Mouse (Mus musculus) induced T-regulatory cell, adult 2 months (primary cell): ENCODE measurements at regions not wholly inside any gene's neighbourhood (a gene's known extent, or its start where the extent isn't known, plus 50 kb on each side); places are given as distances from the start of the nearest gene placed in this dataset.

ENCODE experiments used
- DNase-seq: peaks from one replicate; pipeline ENCODE4 v3.0.0-alpha.2; 2012; ENCODE audit warnings: low read depth

GRCm38 (mm10) chr2:46149848-46150247 lies 1032.7 kb upstream of the Zeb2 start:
- no peak for DNase-seq

GRCm38 (mm10) chr2:46119871-46120270 lies 1002.7 kb upstream of the Zeb2 start:
- DNase-seq: no peak

DNA sequence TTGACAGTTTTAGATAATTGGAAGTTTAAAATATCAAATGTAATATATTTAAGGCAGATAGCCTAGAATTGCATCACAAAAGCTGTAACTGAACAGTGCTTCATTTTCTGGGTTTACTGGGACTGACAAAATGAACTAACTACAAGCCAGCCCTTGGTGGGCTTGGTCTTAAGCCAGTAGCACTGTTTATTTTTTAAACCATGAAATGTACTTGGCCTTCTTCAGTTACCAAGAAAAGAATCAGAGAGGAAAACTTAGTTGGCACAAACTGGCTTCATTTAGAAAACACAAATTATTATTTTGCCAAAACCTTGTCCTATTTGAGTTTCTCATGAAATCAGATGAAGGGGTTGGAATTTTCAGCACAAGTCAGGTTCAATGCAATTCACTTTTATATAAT lies 989.8 kb upstream of the Zeb2 start:
- no peak for DNase-seq

GRCm38 (mm10) chr2:46065034-46065802 lies 948.0 kb upstream of the Zeb2 start:
- no peak for DNase-seq

DNA sequence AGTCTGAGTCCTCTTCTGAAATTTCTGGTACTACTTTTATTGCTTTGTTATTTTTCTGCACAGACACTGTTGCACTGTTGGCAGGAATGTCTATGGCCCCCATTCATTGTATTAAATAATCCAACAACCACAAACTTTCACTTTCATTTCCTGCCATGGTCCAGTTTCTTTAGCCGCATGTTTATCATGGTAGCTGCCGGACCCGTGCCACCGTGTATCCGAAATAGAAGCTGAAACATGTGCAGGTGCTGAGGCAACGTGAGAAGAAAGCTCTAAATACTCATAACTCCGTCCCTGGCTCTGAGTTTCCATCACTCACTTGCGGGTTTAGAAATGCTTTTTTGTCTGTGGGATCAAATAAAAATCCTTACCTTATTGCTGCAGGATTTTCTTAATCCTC lies 938.5 kb upstream of the Zeb2 start:
- no peak for DNase-seq

GRCm38 (mm10) chr2:46054902-46055301 lies 937.7 kb upstream of the Zeb2 start:
- no peak for DNase-seq

DNA sequence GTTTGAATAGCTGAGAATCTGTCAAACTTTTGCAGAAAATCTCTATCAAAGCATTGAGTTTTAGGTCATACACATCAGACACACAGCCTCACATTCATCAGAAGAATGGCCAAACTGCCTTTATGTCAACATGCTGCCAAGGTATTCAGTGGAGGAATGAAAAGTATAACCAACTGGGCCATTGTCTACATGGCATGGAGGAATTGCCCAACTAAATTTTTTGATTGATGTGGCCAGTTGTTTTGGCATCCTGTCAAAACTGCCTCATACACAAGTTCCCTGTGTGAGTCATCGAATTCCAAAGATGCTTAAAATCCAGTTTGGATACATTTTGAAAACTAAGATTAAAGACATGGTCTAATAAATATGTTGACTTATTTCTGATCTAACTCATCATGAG lies 904.7 kb upstream of the Zeb2 start:
- DNase-seq: no peak

DNA sequence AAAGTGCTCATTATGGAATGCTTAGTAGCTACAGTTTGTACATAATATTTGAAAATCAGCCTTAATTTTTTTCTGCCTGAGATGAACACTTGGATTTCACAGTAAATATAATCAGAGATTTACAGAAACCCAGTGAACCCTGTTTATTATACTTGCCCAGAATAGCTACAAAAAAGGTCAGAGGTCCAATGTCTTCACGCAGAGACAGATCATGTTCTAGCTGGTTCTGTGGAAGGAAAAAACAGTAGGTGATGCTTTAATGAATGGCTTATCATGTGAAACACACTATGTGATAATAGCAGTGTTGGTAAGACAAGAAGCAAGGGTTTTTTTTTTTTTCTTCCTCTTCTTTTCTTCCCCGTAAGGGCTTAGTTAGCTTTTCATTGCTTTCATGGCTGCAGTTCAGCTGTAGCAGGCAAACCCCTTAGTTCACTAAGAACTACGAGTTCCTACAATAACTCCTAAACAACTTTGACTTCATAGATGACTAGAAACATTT lies 896.6 kb upstream of the Zeb2 start:
- DNase-seq: no peak

DNA sequence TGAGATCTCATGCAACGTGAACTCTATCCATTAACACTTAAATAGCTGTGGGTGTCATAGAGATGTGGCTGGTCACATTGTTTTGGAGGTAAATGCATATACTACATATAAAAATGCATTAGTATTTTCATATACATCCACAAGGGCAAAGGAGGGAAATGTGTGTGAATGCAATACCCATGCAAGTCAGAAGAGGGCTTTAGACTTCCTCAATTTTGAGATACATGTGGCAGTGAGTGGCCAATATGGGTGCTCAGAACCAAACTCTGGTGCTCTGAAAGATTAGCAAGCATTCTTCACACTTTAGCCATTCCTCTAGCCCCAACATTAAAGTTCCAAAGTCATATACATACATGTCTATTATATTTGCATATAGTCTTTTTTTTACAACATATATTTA lies 895.5 kb upstream of the Zeb2 start:
- no peak for DNase-seq

DNA sequence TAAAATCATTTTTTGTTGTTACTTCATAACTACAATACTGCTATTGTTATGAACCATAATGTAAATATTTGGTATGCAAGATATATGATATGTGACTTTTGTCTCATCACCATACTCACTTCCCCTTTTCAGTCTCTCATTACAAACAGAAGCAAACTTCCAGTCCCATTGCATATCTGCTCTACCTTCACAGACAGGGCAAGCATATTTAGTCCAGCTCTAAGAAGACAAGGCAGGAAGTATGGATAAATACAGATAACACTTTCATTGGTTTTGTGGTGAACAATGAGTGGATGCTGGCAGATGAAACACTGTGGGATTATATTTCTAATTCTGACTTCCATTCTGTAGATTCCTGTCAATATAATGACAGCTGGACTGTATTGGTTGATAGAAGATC lies 858.0 kb upstream of the Zeb2 start:
- DNase-seq: no peak

DNA sequence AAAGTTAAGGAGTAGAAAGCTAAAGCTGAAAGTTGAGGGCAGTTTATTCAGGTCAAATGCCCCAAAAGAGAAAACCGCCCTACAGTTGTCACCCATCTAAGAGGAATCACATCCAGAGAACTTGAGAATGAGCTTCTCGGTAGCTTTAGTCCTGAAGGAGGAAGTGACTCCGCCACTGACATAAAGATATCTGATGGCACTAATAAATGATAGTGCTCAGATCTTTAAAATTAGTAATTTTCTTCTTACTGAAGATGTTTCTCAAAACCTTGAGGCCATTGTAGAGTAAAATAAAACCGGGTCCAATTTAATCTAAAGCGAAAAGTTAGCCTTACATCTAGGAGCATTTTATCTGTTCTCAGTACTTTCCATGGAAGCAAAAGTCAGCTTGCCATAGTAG lies 851.4 kb upstream of the Zeb2 start:
- DNase-seq: no peak

DNA sequence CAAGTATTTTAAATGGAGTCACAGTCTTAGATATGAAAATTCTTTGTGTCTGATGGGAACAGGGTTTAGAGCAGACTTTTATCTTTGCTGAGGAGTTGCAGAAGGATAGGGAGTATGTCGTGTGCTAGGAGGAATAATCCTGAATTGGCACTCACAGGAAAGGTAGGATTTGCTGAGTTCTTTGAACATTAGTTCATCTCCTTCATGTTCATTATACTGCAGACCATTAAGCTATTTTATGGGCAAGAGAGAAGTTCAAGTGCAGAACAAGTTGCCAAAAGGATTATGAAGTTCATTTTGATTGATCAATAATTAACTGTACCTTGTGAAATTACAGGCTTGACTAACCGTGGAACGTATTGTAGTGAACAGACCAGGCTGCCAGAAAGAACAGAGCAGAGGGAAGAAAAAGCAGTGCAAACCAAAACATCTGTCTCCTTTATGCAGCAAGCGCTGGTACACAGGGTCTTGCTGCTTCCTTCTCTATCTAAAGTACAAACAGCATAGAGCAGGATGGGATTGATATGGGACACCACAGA lies 839.7 kb upstream of the Zeb2 start:
- DNase-seq: no peak

DNA sequence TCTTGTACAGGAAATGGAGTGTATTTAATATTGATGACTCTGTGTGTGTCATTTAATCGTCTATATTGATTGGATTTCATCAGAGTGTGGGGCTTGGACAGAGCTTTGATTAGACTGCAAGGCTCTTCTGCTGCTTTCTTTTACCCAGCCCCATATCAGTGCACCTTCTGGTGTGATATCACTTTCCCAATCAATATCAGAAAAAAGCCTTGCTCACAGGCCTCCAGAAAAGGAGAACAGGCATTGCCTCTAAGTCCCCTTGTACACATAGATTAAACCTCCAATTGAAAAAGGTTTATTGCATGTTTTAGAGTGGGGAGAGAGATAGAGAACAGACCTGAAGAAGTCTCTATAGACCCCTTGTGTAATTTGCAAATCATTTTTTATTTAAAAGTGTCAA lies 831.6 kb upstream of the Zeb2 start:
- no peak for DNase-seq

DNA sequence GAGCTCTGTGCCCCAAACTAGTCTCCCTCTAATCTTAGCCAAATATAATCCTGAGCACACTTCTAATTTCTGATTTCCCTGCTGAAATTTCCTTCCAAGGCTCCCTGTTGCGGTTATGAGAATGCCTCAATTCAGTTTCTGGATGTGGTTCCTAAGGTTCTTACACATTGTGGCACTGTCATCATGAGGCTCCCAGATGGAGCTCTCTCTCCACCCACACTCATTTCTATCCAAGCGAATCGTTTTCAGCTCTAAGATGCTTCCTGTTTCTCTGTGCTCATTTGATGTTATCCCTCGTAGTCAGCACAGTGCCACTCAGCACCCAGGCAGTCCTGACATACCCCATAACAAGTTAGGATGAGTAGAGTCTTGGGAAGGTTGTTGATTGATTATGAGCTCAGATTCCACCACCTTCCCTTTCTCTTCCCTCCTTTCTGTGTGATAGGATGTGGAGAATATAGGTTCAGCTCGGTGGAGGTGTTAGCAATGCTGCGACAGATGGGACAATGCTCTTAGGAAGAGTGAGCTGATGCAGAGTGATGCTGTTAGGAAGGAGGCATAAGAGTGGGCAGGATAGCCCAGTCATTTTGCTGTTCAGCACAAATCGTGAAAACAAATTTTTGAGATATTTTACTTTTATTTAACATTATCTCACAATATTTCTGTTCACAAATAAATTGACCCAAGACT lies 808.7 kb upstream of the Zeb2 start:
- no peak for DNase-seq

DNA sequence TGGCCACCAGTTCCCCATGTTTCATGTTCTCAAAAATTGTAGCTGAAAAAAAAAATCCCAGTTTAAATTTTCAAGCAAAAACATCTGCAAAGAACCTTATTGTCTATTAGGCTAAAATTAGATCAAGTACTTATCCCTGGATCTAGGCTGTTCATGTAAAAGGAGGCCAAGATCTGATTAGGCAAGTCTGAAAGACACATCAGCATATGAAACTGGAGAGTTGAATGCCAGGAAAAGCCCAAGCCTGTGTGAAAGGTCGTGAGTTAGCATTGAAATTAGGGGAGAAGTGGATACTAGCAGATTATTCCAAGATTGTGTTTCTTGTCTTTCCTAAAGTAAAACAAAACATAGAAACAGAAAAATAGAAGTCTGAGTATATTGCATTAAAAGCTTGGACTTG lies 791.7 kb upstream of the Zeb2 start:
- no peak for DNase-seq

DNA sequence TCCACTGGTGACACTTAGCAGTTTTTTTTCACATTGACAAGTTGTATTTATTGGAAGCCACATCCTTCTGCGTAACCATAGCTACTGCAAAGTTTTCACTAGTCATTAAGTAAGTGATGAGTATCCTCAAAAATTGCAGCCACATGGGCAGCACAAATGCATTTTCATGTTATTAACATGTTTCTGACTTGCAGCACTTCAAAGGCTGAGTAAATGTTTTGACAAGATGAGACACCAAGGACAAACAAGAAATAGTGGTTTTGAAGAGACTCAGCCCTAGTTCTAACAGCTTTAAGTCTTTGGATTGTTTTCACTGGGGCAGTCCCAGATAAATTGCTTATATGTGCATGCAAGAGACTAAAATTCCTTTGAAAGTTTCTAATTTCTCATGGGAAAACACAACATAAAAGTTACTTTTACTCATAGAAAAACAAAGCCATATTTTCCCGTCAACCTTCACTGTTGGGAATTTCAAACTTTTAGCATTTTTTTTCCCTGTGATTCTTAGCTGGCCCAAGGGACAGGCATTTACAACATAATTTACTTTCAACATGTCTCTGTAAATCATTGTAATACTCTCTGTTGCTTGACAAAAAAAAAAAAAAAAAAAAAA lies 787.5 kb upstream of the Zeb2 start:
- no peak for DNase-seq

DNA sequence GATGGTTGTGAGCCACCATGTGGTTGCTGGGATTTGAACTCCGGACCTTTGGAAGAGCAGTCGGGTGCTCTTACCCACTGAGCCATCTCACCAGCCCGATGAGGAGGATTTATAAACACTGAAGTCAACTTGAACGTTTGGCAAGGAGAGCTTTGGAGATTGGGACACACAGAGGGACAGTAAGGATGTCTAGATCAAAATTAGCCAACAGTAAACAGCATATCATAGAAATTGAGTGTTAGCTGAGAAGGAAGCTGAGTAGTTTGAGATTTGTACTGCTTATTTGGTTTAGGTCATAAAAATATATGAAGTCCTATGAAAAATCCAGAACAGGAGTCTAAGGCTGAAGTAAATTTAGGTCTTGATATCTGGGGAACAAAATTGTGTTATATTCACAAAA lies 786.9 kb upstream of the Zeb2 start:
- no peak for DNase-seq

DNA sequence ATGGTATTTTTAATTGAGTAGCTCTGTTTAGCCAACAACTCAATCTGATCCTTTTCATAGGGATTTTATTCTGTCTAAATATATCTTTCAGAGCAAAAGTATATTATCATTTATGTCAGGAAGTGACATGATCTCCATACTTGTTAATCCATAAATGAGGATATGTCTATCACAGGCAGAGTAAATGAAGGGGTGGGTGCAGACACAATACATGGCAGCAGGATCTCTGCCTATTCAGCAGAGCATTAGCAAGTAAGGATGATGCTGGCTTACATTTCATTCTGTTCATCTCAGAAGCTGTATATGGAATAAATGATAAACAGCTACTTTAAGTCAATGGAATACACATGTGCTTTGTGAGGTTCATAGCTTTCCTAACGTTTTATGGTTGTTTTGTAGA lies 786.2 kb upstream of the Zeb2 start:
- no peak for DNase-seq

GRCm38 (mm10) chr2:45901892-45902291 lies 784.7 kb upstream of the Zeb2 start:
- no peak for DNase-seq

- DNase-seq: no peak
These were observed 767.5 kb upstream of the Zeb2 start for GRCm38 (mm10) chr2:45884680-45885079.

DNA sequence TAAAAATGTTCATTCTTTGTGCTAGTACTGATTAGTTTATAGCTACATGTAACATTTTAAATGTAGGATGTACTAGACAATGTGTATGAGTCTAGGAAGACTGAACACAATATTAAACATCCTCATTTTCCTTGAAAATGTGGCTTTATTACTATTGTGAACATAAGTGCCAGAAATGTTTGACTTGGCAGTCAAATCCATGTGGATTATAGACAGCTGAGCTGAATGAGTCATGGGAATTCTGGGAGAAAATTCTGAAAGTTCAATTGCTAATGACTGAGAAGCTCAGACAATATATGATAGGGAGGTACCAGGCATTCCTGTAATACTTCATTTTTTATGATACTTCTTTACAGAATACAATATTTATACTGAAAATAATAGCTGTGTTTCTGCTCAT lies 761.5 kb upstream of the Zeb2 start:
- DNase-seq: no peak

GRCm38 (mm10) chr2:45859901-45860331 lies 742.7 kb upstream of the Zeb2 start:
- no peak for DNase-seq

- DNase-seq: no peak
These were observed 742.2 kb upstream of the Zeb2 start for GRCm38 (mm10) chr2:45859445-45859844.
